Mouse (Mus musculus) kidney, adult 2 months (tissue): ENCODE results near the gene Traf4. TPM values are rescaled to one million over a fixed set of nuclear protein-coding genes. Genes with fewer than 3 reads are reported as not detected.

ENCODE experiments used
- DNase-seq: peaks from one replicate; pipeline ENCODE4 v3.0.0; 2021
- H3K27ac ChIP-seq: fragments of 200-500 bp; 2 replicates; pipeline ENCODE4 v1.5.1; 2012; ENCODE audit warnings: low read depth, low read length, control low read depth, inconsistent platforms; ENCODE audit not compliant: insufficient read depth
- H3K27me3 ChIP-seq: fragments of 200-500 bp; replicated peaks from 2 replicates; pipeline ENCODE4 v1.6.1; 2012; ENCODE audit warnings: mild to moderate bottlenecking, moderate library complexity, low read length, inconsistent platforms; ENCODE audit not compliant: control insufficient read depth, insufficient read depth
- H3K36me3 ChIP-seq: fragments of 200-500 bp; 2 replicates; pipeline ENCODE4 v1.6.1; 2012; ENCODE audit warnings: mild to moderate bottlenecking, moderate library complexity, low read length, inconsistent platforms; ENCODE audit not compliant: control insufficient read depth, insufficient read depth
- H3K4me1 ChIP-seq: fragments of 200-500 bp; 2 replicates; pipeline ENCODE4 v1.6.1; 2011; ENCODE audit warnings: low read length; ENCODE audit not compliant: control insufficient read depth, insufficient read depth
- H3K4me3 ChIP-seq: fragments of 200-500 bp; 2 replicates; pipeline ENCODE4 v1.5.1; 2011; ENCODE audit warnings: mild to moderate bottlenecking, low read depth, low read length, control low read depth; ENCODE audit not compliant: insufficient read depth
- CTCF ChIP-seq: fragments of 200-500 bp; conservative IDR thresholded peaks from 2 replicates; pipeline ENCODE4 v1.5.1; 2011; ENCODE audit warnings: low read depth, mild to moderate bottlenecking, control low read depth, low read length, moderate library complexity, mixed read lengths; ENCODE audit not compliant: insufficient read depth, insufficient read length
- POLR2A ChIP-seq: fragments of 200-500 bp; IDR thresholded peaks from one replicate; pipeline ENCODE4 v1.6.1; 2011; ENCODE audit warnings: low read depth, low read length, control low read depth
- WGBS: fragments of 180-500 bp; shearing (Covaris S2); methylation state at CpG from one replicate; pipeline ENCODE4 v1.1.7; 2018; 5-methylcytosine and 5-hydroxymethylcytosine counted together
- polyA plus RNA-seq: library from polyadenylated mRNA; depleted of rRNA; stranded (reverse); fragments of >200 nt; gene quantifications from 2 replicates; pipeline ENCODE4 v1.2.3, GENCODE M21; 2012; rRNA removed

Gene Traf4
- polyA plus RNA-seq, 1 experiment, result 108 TPM

- Histone ChIP-seq H3K4me1 (peaks cover 2% of the 10 kb centered on the region; the same call in 1 of the 2 replicates), H3K4me3 (peak overlapping the region; percentile 75), H3K36me3 (no peaks in the 10 kb centered on the region), H3K27me3 (no peaks in the 10 kb centered on the region), H3K27ac (peak overlapping the region; percentile 54; the same call in 1 of the 2 replicates)
- 1% methylated on average over 36 of the region's 37 CpGs for WGBS
- peak; percentile 98 for DNase-seq
- no peak for TF ChIP-seq POLR2A
- no peak for TF ChIP-seq CTCF
Measured at GRCm38 (mm10) chr11:78115367-78116145, 49.8 kb downstream of the Traf4 start.

- TF ChIP-seq POLR2A (no peak), CTCF (no peak)
- no peak overlapping the region for H3K27ac ChIP-seq
- WGBS, result 9% methylated on average over 19 of the region's 19 CpGs
Measured at GRCm38 (mm10) chr11:78114676-78115366, 50.6 kb downstream of the Traf4 start.

GRCm38 (mm10) chr11:78113616-78114015 is 51.8 kb downstream of the Traf4 start:
- H3K36me3 ChIP-seq, result no peaks in the 10 kb centered on the region
- DNase-seq, result no peak
- no peak overlapping the region for H3K4me3 ChIP-seq
- WGBS, result 94% methylated on average over 2 of the region's 2 CpGs
- peaks cover 2% of the 10 kb centered on the region; the same call in 1 of the 2 replicates for H3K4me1 ChIP-seq
- H3K27ac ChIP-seq, result no peak overlapping the region
- no peaks in the 10 kb centered on the region for H3K27me3 ChIP-seq
- no peak for TF ChIP-seq POLR2A
- TF ChIP-seq CTCF, result no peak

More at GRCm38 (mm10) chr11:78114676-78115366, 50.6 kb downstream of the Traf4 start:
- Histone ChIP-seq H3K27me3 (no peaks in the 10 kb centered on the region), H3K4me1 (peaks cover 2% of the 10 kb centered on the region; the same call in 1 of the 2 replicates), H3K36me3 (no peaks in the 10 kb centered on the region), H3K4me3 (peak overlapping the region; percentile 48)
- no peak for DNase-seq

Other genes with a start within 250 kb of the Traf4 start
- 0.12 and 0.27 TPM in 2 replicates for gene Sez6, start 234.8 kb downstream of the Traf4 start, polyA plus RNA-seq
- gene Phf12, start 182.8 kb downstream of the Traf4 start, polyA plus RNA-seq, result 33.0 and 35.7 TPM in 2 replicates
- gene Dhrs13, start 133.3 kb downstream of the Traf4 start, polyA plus RNA-seq, result 7.1 and 9.3 TPM in 2 replicates
- gene Flot2, start 127.7 kb downstream of the Traf4 start, polyA plus RNA-seq, result 95.0 and 96.9 TPM in 2 replicates
- 39.1 and 41.6 TPM in 2 replicates for gene Eral1, start 85.2 kb downstream of the Traf4 start, polyA plus RNA-seq
- gene Fam222b, start 70.9 kb downstream of the Traf4 start, polyA plus RNA-seq, result 13.4 and 14.7 TPM in 2 replicates
- gene Nek8, start 11.1 kb upstream of the Traf4 start, polyA plus RNA-seq, result 18.3 and 24.6 TPM in 2 replicates
- gene Tlcd1, start 11.1 kb upstream of the Traf4 start, polyA plus RNA-seq, result 78.2 and 144 TPM in 2 replicates
- gene Rpl23a, start 18.0 kb upstream of the Traf4 start, polyA plus RNA-seq, result 153 and 278 TPM in 2 replicates
- gene Rab34, start 22.8 kb upstream of the Traf4 start, polyA plus RNA-seq, result 78.1 and 92.4 TPM in 2 replicates
- gene Proca1, start 27.8 kb upstream of the Traf4 start, polyA plus RNA-seq, result 1.2 and 1.8 TPM in 2 replicates
- 127 and 129 TPM in 2 replicates for gene Sdf2, start 80.2 kb upstream of the Traf4 start, polyA plus RNA-seq
- 17.8 and 20.7 TPM in 2 replicates for gene Supt6, start 80.4 kb upstream of the Traf4 start, polyA plus RNA-seq
- gene 2610507B11Rik, start 96.2 kb upstream of the Traf4 start, polyA plus RNA-seq, result 103 and 122 TPM in 2 replicates
- 0.15 and 0.19 TPM in 2 replicates for gene BC030499, start 125.3 kb upstream of the Traf4 start, polyA plus RNA-seq
- gene Spag5, start 135.9 kb upstream of the Traf4 start, polyA plus RNA-seq, result 13.2 and 15.0 TPM in 2 replicates
- gene Aldoc, start 157.4 kb upstream of the Traf4 start, polyA plus RNA-seq, result 36.2 and 43.5 TPM in 2 replicates
- 69.1 and 79.1 TPM in 2 replicates for gene Pigs, start 162.8 kb upstream of the Traf4 start, polyA plus RNA-seq
- gene Unc119, start 177.9 kb upstream of the Traf4 start, polyA plus RNA-seq, result 20.3 and 20.8 TPM in 2 replicates
- 0.03 and 0.05 TPM in 2 replicates for gene Foxn1, start 221.0 kb upstream of the Traf4 start, polyA plus RNA-seq